Mouse (Mus musculus) MEL (cell line): ENCODE measurements at regions not wholly inside any gene's neighbourhood (a gene's known extent, or its start where the extent isn't known, plus 50 kb on each side); places are given as distances from the start of the nearest gene placed in this dataset.

ENCODE experiments used
- BHLHE40 ChIP-seq: IDR thresholded peaks from 2 replicates; pipeline ENCODE4 v1.6.1; 2012; ENCODE audit warnings: low read depth, mild to moderate bottlenecking, inconsistent platforms, low read length, improper control_type of control experiment, borderline replicate concordance
- CTCF ChIP-seq, 3 experiments: IDR thresholded peaks in 2 of 3; conservative IDR thresholded peaks in 1 of 3; 2 replicates each; pipeline ENCODE4 v1.5.1; 2011 to 2012; ENCODE audit warnings: low read length in 3 of 3, low read depth in 2 of 3, mild to moderate bottlenecking in 2 of 3, improper control_type of control experiment in 1 of 3, inconsistent platforms in 1 of 3, mixed read lengths in 1 of 3, moderate library complexity in 1 of 3; ENCODE audit not compliant: control insufficient read depth in 1 of 3, insufficient read depth in 1 of 3, poor library complexity in 1 of 3, severe bottlenecking in 1 of 3
- E2F4 ChIP-seq: IDR thresholded peaks from 2 replicates; pipeline ENCODE4 v1.6.1; 2011; ENCODE audit warnings: low read depth, low read length, improper control_type of control experiment, borderline replicate concordance
- EP300 ChIP-seq, 2 experiments: IDR thresholded peaks; 2 replicates each; pipeline ENCODE4 v1.6.1; 2011; ENCODE audit warnings: improper control_type of control experiment in 2 of 2, low read length in 2 of 2, low read depth in 1 of 2, mild to moderate bottlenecking in 1 of 2
- JUND ChIP-seq: IDR thresholded peaks from 2 replicates; pipeline ENCODE4 v1.6.1; 2011; ENCODE audit warnings: low read depth, mild to moderate bottlenecking, improper control_type of control experiment, low read length
- KAT2A ChIP-seq: conservative IDR thresholded peaks from 2 replicates; pipeline ENCODE4 v1.6.1; 2012; ENCODE audit warnings: low read depth, low read length, improper control_type of control experiment, inconsistent platforms
- MYC ChIP-seq: IDR thresholded peaks from 2 replicates; pipeline ENCODE4 v1.6.1; 2011; ENCODE audit warnings: low read depth, mild to moderate bottlenecking, low read length, improper control_type of control experiment, moderate library complexity
- NELFE ChIP-seq: IDR thresholded peaks from 2 replicates; pipeline ENCODE4 v1.6.1; 2011; ENCODE audit warnings: low read depth, low read length, improper control_type of control experiment
- NRF1 ChIP-seq: IDR thresholded peaks from 2 replicates; pipeline ENCODE4 v1.6.1; 2014; ENCODE audit warnings: low read depth, mild to moderate bottlenecking, inconsistent platforms, low read length, improper control_type of control experiment, moderate library complexity; ENCODE audit not compliant: poor library complexity, insufficient read depth, severe bottlenecking
- POLR2A ChIP-seq, 2 experiments: IDR thresholded peaks; 2 replicates each; pipeline ENCODE4 v1.6.1; 2011 to 2012; ENCODE audit warnings: low read length in 2 of 2, mild to moderate bottlenecking in 2 of 2, control low read depth in 1 of 2, improper control_type of control experiment in 1 of 2, low read depth in 1 of 2, moderate library complexity in 1 of 2; ENCODE audit not compliant: control insufficient read depth in 1 of 2, insufficient read depth in 1 of 2, poor library complexity in 1 of 2
- SMC3 ChIP-seq: IDR thresholded peaks from 2 replicates; pipeline ENCODE4 v1.6.1; 2011; ENCODE audit warnings: low read depth, low read length, improper control_type of control experiment
- USF1 ChIP-seq: IDR thresholded peaks from 2 replicates; pipeline ENCODE4 v1.6.1; 2014; ENCODE audit warnings: low read depth, mild to moderate bottlenecking, inconsistent platforms, low read length, improper control_type of control experiment, moderate library complexity
- USF2 ChIP-seq, 2 experiments: IDR thresholded peaks; 2 replicates each; pipeline ENCODE4 v1.6.1; 2011 to 2012; ENCODE audit warnings: improper control_type of control experiment in 2 of 2, low read length in 2 of 2, borderline replicate concordance in 1 of 2, inconsistent platforms in 1 of 2, low read depth in 1 of 2, mild to moderate bottlenecking in 1 of 2; ENCODE audit not compliant: insufficient read depth in 1 of 2
- ZNF384 ChIP-seq: IDR thresholded peaks from 2 replicates; pipeline ENCODE4 v1.6.1; 2012; ENCODE audit warnings: low read depth, mild to moderate bottlenecking, inconsistent platforms, low read length, improper control_type of control experiment

GRCm38 (mm10) chr14:76798488-76798887 lies 238.1 kb upstream of the Ccdc122 start:
- TF ChIP-seq E2F4, result no peak
- TF ChIP-seq CTCF (IDR thresholded peaks at IDR 0.05 in 2 of 3, conservative IDR thresholded peaks at IDR 0.05 in 1 of 3; ENCODE audit: control insufficient read depth in 1 of 3, insufficient read depth in 1 of 3, low read depth in 2 of 3, low read length in 3 of 3, poor library complexity in 1 of 3, severe bottlenecking in 1 of 3), result no peak
- TF ChIP-seq BHLHE40, result no peak
- no peak for TF ChIP-seq SMC3
- no peak for TF ChIP-seq POLR2A (IDR thresholded peaks at IDR 0.05; ENCODE audit: control insufficient read depth in 1 of 2, insufficient read depth in 1 of 2, low read depth in 1 of 2, low read length in 2 of 2, poor library complexity in 1 of 2)
- TF ChIP-seq USF1, result no peak
- TF ChIP-seq ZNF384, result no peak
- no peak for TF ChIP-seq JUND
- TF ChIP-seq EP300 (IDR thresholded peaks at IDR 0.05; ENCODE audit: low read depth in 1 of 2, low read length in 2 of 2), result no peak
- no peak for TF ChIP-seq NELFE
- no peak for TF ChIP-seq KAT2A
- no peak for TF ChIP-seq USF2 (IDR thresholded peaks at IDR 0.05; ENCODE audit: borderline replicate concordance in 1 of 2, insufficient read depth in 1 of 2, low read depth in 1 of 2, low read length in 2 of 2)
- TF ChIP-seq MYC, result no peak
- no peak for TF ChIP-seq NRF1
